Mouse (Mus musculus) lung, embryonic 16.5 days (tissue): Measurements from ENCODE around the gene Nfxl1. TPM values are rescaled to one million over a fixed set of nuclear protein-coding genes. Genes with fewer than 3 reads are reported as not detected.
"Not testable (repeated sequence)": the region's sequence is repeated elsewhere in the genome, so short reads cannot be mapped to it uniquely, and the experiment has no call there.

ENCODE experiments used
- ATAC-seq: fragments of 200-750 bp; cut with Nextera tagmentation; 2 replicates; pipeline ENCODE4 v1.8.0; 2017; ENCODE audit warnings: low read depth, mild to moderate bottlenecking, moderate library complexity
- H3K27ac ChIP-seq: fragments of 300-500 bp; sonication (generic); 2 replicates; pipeline ENCODE4 v1.5.1; 2014; ENCODE audit warnings: mild to moderate bottlenecking, control low read depth, low read length
- H3K27me3 ChIP-seq: fragments of 300-500 bp; sonication (generic); 2 replicates; pipeline ENCODE4 v1.6.1; 2014; ENCODE audit warnings: low read depth, low read length, mixed read lengths; ENCODE audit not compliant: control insufficient read depth, insufficient read depth
- H3K36me3 ChIP-seq: fragments of 300-500 bp; sonication (generic); 2 replicates; pipeline ENCODE4 v1.6.1; 2014; ENCODE audit warnings: low read length; ENCODE audit not compliant: control insufficient read depth, insufficient read depth
- H3K4me1 ChIP-seq: fragments of 300-500 bp; sonication (generic); replicated peaks from 2 replicates; pipeline ENCODE4 v1.6.1; 2014; ENCODE audit warnings: low read length, mixed read lengths; ENCODE audit not compliant: control insufficient read depth, insufficient read depth
- H3K4me2 ChIP-seq: fragments of 300-500 bp; sonication (generic); 2 replicates; pipeline ENCODE4 v1.6.1; 2014; ENCODE audit warnings: low read depth, low read length, control low read depth
- H3K4me3 ChIP-seq: fragments of 300-500 bp; sonication (generic); 2 replicates; pipeline ENCODE4 v1.5.1; 2014; ENCODE audit warnings: mild to moderate bottlenecking, low read length, control low read depth
- H3K9ac ChIP-seq: fragments of 300-500 bp; sonication (generic); 2 replicates; pipeline ENCODE4 v1.6.1; 2014; ENCODE audit warnings: low read length, control low read depth
- H3K9me3 ChIP-seq: fragments of 300-500 bp; sonication (generic); 2 replicates; pipeline ENCODE4 v1.6.1; 2016; ENCODE audit warnings: low read length; ENCODE audit not compliant: control insufficient read depth
- WGBS: fragments of 180-500 bp; shearing (Covaris S2); extraction: QIAGEN DNeasy Blood & Tissue Kit; methylation state at CpG from one replicate; pipeline ENCODE4 v1.1.7; 2014; 5-methylcytosine and 5-hydroxymethylcytosine counted together
- polyA plus RNA-seq: library from polyadenylated mRNA; unstranded; fragments of >200 nt; fragmentation: Nextera tagmentation; extraction: Ambion mirVana; gene quantifications from 2 replicates; pipeline ENCODE4 v1.2.1, GENCODE M21; 2015

Gene Nfxl1
- polyA plus RNA-seq, 1 experiment from 2014 or later: 12.8 TPM

GRCm38 (mm10) chr5:72565621-72566020, 6.1 kb upstream of the Nfxl1 start:
- no peaks in the 10 kb centered on the region for H3K27me3 ChIP-seq
- H3K4me3 ChIP-seq: no peak overlapping the region
- 81% methylated on average over 5 of the region's 5 CpGs for WGBS
- ATAC-seq: no peak
- no peak overlapping the region for H3K9ac ChIP-seq
- no peak overlapping the region for H3K4me2 ChIP-seq
- no peaks in the 10 kb centered on the region for H3K36me3 ChIP-seq
- H3K4me1 ChIP-seq: no peaks in the 10 kb centered on the region
- H3K27ac ChIP-seq: no peak overlapping the region
- H3K9me3 ChIP-seq: no peaks in the 10 kb centered on the region; the same call in 1 of the 2 replicates

GRCm38 (mm10) chr5:72563183-72563582, 3.7 kb upstream of the Nfxl1 start:
- not testable (repeated sequence) for H3K27me3 ChIP-seq, H3K9me3 ChIP-seq, H3K4me1 ChIP-seq, H3K4me2 ChIP-seq, H3K9ac ChIP-seq, H3K36me3 ChIP-seq, H3K4me3 ChIP-seq, ATAC-seq, H3K27ac ChIP-seq
- 79% methylated on average over 2 of the region's 2 CpGs for WGBS

GRCm38 (mm10) chr5:72560976-72561628, 1.6 kb upstream of the Nfxl1 start:
- Histone ChIP-seq H3K27ac (no peak overlapping the region), H3K9me3 (no peaks in the 10 kb centered on the region), H3K4me2 (no peak overlapping the region), H3K4me3 (no peak overlapping the region), H3K4me1 (peaks cover 7% of the 10 kb centered on the region), H3K9ac (no peak overlapping the region), H3K27me3 (no peaks in the 10 kb centered on the region), H3K36me3 (no peaks in the 10 kb centered on the region)
- no peak for ATAC-seq
- 55% methylated on average over 3 of the region's 3 CpGs for WGBS

DNA sequence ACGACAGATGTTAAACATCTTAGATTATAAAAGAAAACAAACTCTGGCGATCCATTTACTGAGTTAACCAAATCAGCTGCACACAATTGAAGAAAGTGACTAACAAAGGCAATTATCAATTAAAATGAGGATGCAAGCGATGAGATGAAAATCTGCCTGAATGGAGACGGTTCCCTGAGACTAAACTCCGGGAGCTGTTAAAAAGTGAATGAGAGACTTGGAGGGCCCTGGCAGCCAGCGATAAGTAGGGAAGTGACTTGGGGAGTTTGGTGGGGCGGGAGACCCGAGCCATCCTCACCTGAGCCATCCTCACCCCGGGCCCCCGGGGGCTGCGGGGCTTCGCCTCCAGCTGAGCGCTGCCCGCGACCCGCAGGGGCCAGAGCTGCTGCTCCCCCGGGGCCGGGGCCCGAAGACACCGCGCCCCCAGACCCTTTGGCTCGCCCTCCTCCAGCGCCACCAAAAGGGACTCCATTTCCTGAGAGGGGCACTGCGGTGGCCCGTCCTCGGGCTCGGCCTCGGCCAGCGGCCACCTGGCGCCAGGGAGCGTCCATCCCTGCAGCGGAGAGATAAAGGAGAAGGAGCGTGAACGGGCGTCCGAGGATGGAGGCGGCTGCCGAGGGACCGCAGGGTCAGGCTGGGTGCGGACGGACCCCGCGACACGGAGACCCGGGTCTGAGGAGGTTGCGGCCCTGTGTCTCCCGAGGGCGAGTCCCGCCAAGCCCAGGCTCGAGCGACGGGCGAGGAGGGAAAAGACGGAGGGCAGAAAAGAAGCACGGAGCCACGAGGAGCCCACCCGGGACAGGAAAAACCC, 563 bp downstream of the Nfxl1 start:
- H3K4me3 ChIP-seq: peak overlapping the region; percentile 92
- H3K9me3 ChIP-seq: no peaks in the 10 kb centered on the region
- H3K27me3 ChIP-seq: no peaks in the 10 kb centered on the region
- peaks cover 7% of the 10 kb centered on the region for H3K4me1 ChIP-seq
- 0 out of 2 replicates have a peak, but pooled peaks cover 3% of the 10 kb centered on the region for H3K36me3 ChIP-seq
- peak overlapping the region; percentile 95 for H3K4me2 ChIP-seq
- ATAC-seq: peak; percentile 70
- H3K9ac ChIP-seq: peak overlapping the region; percentile 88
- under 1% methylated on average over 52 of the region's 57 CpGs for WGBS
- H3K27ac ChIP-seq: peak overlapping the region; percentile 23

GRCm38 (mm10) chr5:72556245-72556644, 3.2 kb downstream of the Nfxl1 start:
- 81% methylated on average over 3 of the region's 3 CpGs for WGBS

DNA sequence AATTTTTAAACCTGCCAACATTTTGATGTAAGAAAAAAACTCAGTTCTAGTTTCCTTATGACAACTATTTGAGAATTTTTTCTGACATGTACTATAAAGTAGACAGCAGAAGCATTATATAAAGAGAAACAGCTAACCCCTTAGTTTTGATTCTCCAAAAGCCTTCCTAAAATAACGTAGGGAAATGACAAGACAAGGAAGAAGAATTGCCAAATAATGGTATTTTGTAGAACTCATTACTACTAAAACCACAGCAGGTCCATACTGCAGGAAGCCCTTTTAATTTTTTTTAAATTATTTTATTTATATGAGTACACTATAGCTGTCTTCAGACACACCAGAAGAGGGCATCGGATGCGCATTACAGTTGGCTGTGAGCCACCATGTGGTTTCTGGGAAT, 8.3 kb downstream of the Nfxl1 start:
- ATAC-seq: no peak
- no peaks in the 10 kb centered on the region for H3K4me1 ChIP-seq
- WGBS: 85% methylated on average over 3 of the region's 3 CpGs
- H3K4me2 ChIP-seq: no peak overlapping the region
- peaks cover 16% of the 10 kb centered on the region for H3K36me3 ChIP-seq
- no peaks in the 10 kb centered on the region for H3K27me3 ChIP-seq
- no peak overlapping the region for H3K27ac ChIP-seq
- H3K9me3 ChIP-seq: no peaks in the 10 kb centered on the region
- H3K9ac ChIP-seq: no peak overlapping the region
- H3K4me3 ChIP-seq: no peak overlapping the region

More at GRCm38 (mm10) chr5:72556245-72556644, 3.2 kb downstream of the Nfxl1 start:
- H3K27me3 ChIP-seq: no peaks in the 10 kb centered on the region
- peaks cover 12% of the 10 kb centered on the region; the same call in 1 of the 2 replicates for H3K36me3 ChIP-seq
- no peak overlapping the region for H3K9ac ChIP-seq
- H3K4me1 ChIP-seq: peaks cover 7% of the 10 kb centered on the region
- no peak overlapping the region for H3K27ac ChIP-seq
- no peak for ATAC-seq
- no peaks in the 10 kb centered on the region for H3K9me3 ChIP-seq
- H3K4me3 ChIP-seq: no peak overlapping the region
- H3K4me2 ChIP-seq: no peak overlapping the region

DNA sequence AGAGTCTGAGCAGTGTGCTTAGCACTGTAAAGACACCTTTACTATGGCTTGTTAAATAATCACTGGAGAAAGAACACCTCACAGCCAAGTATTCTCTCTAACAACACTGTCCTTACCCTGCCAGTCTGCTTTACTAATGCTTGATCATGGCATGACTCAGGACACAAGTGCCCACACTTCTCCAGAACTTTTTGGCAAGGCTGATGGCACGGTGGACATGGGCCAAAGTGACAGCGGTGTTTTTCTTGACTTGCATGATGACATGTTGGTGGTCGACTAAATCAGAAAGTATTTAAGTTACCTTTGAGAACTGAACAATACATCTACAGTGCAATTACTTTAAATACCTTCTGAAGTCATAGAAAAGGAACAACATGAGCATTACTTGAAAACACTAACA, 30.6 kb downstream of the Nfxl1 start:
- Histone ChIP-seq H3K4me1 (no peaks in the 10 kb centered on the region), H3K36me3 (peaks cover 26% of the 10 kb centered on the region), H3K9ac (no peak overlapping the region), H3K27me3 (no peaks in the 10 kb centered on the region), H3K4me2 (no peak overlapping the region), H3K9me3 (no peaks in the 10 kb centered on the region), H3K27ac (no peak overlapping the region), H3K4me3 (no peak overlapping the region)
- WGBS: 86% methylated on average over 3 of the region's 3 CpGs
- ATAC-seq: no peak

DNA sequence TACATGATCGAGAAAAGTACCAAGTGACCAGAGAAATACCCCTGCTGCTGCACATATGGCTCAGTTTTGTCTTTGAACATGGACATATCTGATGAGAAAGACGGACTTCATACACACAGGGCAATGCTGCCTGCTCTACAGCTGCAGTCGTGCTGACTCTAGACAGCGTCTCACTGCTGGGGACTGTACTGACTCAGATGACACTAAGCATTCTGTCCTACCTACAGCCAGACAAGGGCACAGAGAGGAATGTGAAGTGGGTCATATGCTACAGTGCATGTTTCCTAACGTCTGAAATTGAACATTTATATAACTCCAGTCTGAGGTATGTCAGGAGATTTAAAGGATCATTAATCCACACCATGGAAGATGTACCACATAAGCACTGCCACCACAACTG, 45.7 kb downstream of the Nfxl1 start:
- no peak overlapping the region for H3K9ac ChIP-seq
- H3K27me3 ChIP-seq: no peaks in the 10 kb centered on the region
- no peaks in the 10 kb centered on the region for H3K4me1 ChIP-seq
- ATAC-seq: no peak
- H3K4me3 ChIP-seq: no peak overlapping the region
- H3K4me2 ChIP-seq: no peak overlapping the region
- 78% methylated on average over 5 of the region's 5 CpGs for WGBS
- no peaks in the 10 kb centered on the region for H3K9me3 ChIP-seq
- H3K27ac ChIP-seq: no peak overlapping the region
- peaks cover 21% of the 10 kb centered on the region for H3K36me3 ChIP-seq

- no peaks in the 10 kb centered on the region for H3K36me3 ChIP-seq
- 73% methylated on average over 5 of the region's 5 CpGs for WGBS
- H3K27me3 ChIP-seq: peaks cover 22% of the 10 kb centered on the region
- H3K9me3 ChIP-seq: no peaks in the 10 kb centered on the region
- H3K9ac ChIP-seq: no peak overlapping the region
- no peak overlapping the region for H3K27ac ChIP-seq
- H3K4me3 ChIP-seq: no peak overlapping the region
- no peak overlapping the region for H3K4me2 ChIP-seq
- no peak for ATAC-seq
- peaks cover 11% of the 10 kb centered on the region for H3K4me1 ChIP-seq
Measured at GRCm38 (mm10) chr5:72505740-72506139, 53.7 kb downstream of the Nfxl1 start.
